Mouse (Mus musculus): Measurements from ENCODE around the gene Taf1b. TPM values are rescaled to one million over a fixed set of nuclear protein-coding genes. Genes with fewer than 3 reads are reported as not detected.
"Not testable (repeated sequence)": the region's sequence is repeated elsewhere in the genome, so short reads cannot be mapped to it uniquely, and the experiment has no call there.

Taf1b gene
- polyA plus RNA-seq, 1 experiment = 8.0 TPM

DNA sequence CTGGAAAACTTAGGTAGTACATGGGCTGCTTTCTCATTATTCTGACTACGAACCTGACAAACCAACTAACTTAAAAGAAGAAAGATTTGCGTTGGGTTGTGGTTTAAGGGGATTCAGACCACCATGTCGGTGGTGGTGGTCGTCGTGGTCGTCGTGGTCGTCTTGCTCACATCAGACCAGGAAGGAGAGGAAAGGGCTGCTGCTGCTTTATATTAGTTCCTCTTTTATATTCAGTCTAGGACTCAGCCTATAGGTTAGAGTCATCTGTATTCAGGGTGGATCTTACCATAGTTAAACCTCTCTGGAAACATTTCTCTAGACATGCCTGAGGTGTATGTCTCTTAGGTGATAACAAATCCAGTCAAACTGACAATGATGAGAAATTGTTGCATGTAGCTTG lies 19.0 kb downstream of the Taf1b start:
- no peak overlapping the region for H3K27ac ChIP-seq (ENCODE audit: insufficient read depth, low read length)
- no peak for DNase-seq (ENCODE audit: low read depth in 1 of 2, low spot score in 2 of 2)
- 24% methylated on average over 8 of the region's 8 CpGs for WGBS
- no peak overlapping the region for H3K4me3 ChIP-seq (ENCODE audit: extremely low read depth, insufficient read depth, insufficient read length)
- TF ChIP-seq POLR2A (IDR thresholded peaks at IDR 0.05; ENCODE audit: low read depth, low read length) (no peak), CTCF (IDR thresholded peaks at IDR 0.05; ENCODE audit: extremely low read depth, insufficient read depth, insufficient read length, insufficient replicate concordance) (no peak)
- no peaks in the 10 kb centered on the region for H3K4me1 ChIP-seq (ENCODE audit: control insufficient read depth, insufficient read depth, insufficient read length)
- peaks cover 27% of the 10 kb centered on the region for H3K36me3 ChIP-seq (ENCODE audit: control insufficient read depth, insufficient read depth, low read length)
- no peaks in the 10 kb centered on the region for H3K27me3 ChIP-seq (ENCODE audit: control insufficient read depth, insufficient read depth, low read length)

DNA sequence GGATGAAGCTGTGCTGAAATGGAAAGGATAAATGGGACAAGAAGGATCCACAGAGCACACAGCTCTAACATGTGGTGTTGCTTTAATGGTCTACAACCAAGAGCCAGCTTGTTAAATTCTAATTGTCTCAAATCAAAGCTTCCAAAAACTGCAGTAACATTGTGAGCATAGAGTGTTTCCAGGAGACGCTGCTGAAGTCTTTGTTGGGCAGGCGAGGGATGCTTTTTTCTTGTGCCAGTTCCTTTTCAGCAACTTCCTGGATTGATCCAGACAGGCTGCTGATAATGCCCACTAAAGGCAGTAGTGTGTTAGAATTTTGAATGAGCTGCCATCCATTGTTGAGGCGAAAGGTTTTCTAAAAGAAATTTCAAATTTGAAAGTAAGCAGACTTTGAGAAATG lies 22.9 kb downstream of the Taf1b start:
- TF ChIP-seq POLR2A (IDR thresholded peaks at IDR 0.05; ENCODE audit: low read depth, low read length) (no peak), CTCF (IDR thresholded peaks at IDR 0.05; ENCODE audit: extremely low read depth, insufficient read depth, insufficient read length, insufficient replicate concordance) (no peak)
- peaks cover 17% of the 10 kb centered on the region for H3K36me3 ChIP-seq (ENCODE audit: control insufficient read depth, insufficient read depth, low read length)
- no peaks in the 10 kb centered on the region for H3K4me1 ChIP-seq (ENCODE audit: control insufficient read depth, insufficient read depth, insufficient read length)
- no peak overlapping the region for H3K4me3 ChIP-seq (ENCODE audit: extremely low read depth, insufficient read depth, insufficient read length)
- no peak for DNase-seq (ENCODE audit: low read depth in 1 of 2, low spot score in 2 of 2)
- H3K27me3 ChIP-seq (ENCODE audit: control insufficient read depth, insufficient read depth, low read length) = no peaks in the 10 kb centered on the region
- 86% methylated on average over 3 of the region's 3 CpGs for WGBS
- H3K27ac ChIP-seq (ENCODE audit: insufficient read depth, low read length) = no peak overlapping the region

DNA sequence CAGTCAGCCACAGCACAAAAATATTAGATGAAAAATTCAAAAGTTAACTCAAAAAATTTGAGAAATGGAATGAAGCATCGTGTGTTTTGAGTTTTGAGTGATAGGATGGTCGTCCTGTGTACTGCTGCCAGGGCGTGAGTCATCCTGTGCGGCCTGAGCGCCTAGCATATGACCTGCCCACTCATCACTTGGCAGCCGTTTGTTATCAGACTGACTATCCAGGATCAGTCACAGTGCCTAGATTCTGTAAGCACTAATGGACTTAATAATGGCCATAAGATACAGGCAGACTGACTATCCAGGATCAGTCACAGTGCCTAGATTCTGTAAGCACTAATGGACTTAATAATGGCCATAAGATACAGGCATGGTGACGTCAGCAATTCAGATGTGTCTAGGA lies 26.9 kb downstream of the Taf1b start:
- H3K27ac ChIP-seq (ENCODE audit: insufficient read depth, low read length); H3K4me3 ChIP-seq (ENCODE audit: extremely low read depth, insufficient read depth, insufficient read length); H3K36me3 ChIP-seq (ENCODE audit: control insufficient read depth, insufficient read depth, low read length); H3K27me3 ChIP-seq (ENCODE audit: control insufficient read depth, insufficient read depth, low read length); H3K4me1 ChIP-seq (ENCODE audit: control insufficient read depth, insufficient read depth, insufficient read length); DNase-seq (ENCODE audit: low read depth in 1 of 2, low spot score in 2 of 2): not testable (repeated sequence)
- WGBS = 90% methylated on average over 7 of the region's 7 CpGs

DNA sequence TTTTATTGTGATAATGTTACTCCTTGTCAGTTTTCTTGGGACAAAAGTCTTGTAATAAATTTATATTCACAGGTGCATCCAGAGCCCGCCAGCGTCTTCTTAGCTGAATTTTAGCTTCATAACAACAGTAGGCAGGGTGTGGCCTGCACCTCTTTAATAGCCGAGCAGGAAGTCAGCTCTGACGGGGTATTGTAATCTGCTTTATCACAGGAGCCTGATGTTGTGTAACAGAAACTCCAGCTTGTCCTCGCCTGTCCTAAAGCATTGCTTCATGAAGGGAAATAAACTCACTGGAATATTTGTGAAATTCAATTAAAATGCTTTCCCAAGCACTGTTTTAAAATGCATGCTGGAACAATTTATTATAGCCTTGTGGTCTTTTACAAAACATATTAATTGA lies 38.2 kb downstream of the Taf1b start:
- no peak for DNase-seq (ENCODE audit: low read depth in 1 of 2, low spot score in 2 of 2)
- Histone ChIP-seq H3K27me3 (ENCODE audit: control insufficient read depth, insufficient read depth, low read length) (no peaks in the 10 kb centered on the region), H3K4me1 (ENCODE audit: control insufficient read depth, insufficient read depth, insufficient read length) (no peaks in the 10 kb centered on the region), H3K27ac (ENCODE audit: insufficient read depth, low read length) (no peak overlapping the region), H3K36me3 (ENCODE audit: control insufficient read depth, insufficient read depth, low read length) (peaks cover 6% of the 10 kb centered on the region), H3K4me3 (ENCODE audit: extremely low read depth, insufficient read depth, insufficient read length) (no peak overlapping the region)
- TF ChIP-seq POLR2A (IDR thresholded peaks at IDR 0.05; ENCODE audit: low read depth, low read length) (no peak), CTCF (IDR thresholded peaks at IDR 0.05; ENCODE audit: extremely low read depth, insufficient read depth, insufficient read length, insufficient replicate concordance) (no peak)
- 76% methylated on average over 5 of the region's 5 CpGs for WGBS

DNA sequence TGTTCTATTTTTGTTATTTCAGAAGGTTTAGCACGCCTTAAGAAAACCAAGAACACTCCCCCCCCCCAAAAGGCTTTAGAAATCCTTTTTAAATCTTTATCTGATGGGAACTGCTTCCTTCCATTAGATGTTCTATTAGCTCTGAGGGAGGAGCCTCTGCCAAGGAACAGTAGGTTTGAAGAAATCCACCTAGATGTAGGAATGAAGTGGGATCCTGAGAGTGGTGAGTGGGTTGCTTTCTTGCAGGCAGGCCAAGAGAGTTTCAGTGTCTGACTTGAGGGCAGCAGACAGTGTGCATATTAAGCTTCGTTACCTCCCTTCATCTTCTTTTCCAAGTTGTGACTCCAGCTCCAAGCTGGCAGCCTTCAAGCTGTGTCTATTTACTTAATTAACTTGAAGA lies 39.0 kb downstream of the Taf1b start:
- WGBS = 83% methylated on average over 2 of the region's 2 CpGs
- H3K4me3 ChIP-seq (ENCODE audit: extremely low read depth, insufficient read depth, insufficient read length) = no peak overlapping the region

DNA sequence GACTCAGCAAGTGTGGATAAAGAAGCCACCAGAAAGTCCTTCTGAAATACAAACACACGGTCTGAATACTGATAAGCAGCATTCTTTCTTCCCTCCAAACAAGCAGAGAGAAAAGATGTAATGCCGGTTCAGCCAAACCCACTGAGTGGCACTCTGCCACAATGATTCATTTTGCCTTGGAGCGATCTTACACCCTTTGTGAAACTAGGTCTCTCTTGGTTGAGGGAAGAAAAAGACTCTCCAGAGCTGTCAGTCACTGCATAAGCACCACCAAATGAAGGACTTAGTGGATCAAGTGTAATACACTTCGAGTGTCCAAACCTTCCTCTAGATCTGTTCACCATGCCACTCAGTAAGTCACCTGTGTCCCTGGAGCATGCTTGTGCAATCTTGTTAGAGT lies 39.8 kb downstream of the Taf1b start:
- no peak overlapping the region for H3K27ac ChIP-seq (ENCODE audit: insufficient read depth, low read length)
- no peak for DNase-seq (ENCODE audit: low read depth in 1 of 2, low spot score in 2 of 2)
- TF ChIP-seq POLR2A (IDR thresholded peaks at IDR 0.05; ENCODE audit: low read depth, low read length) = no peak
- no peak for TF ChIP-seq CTCF (IDR thresholded peaks at IDR 0.05; ENCODE audit: extremely low read depth, insufficient read depth, insufficient read length, insufficient replicate concordance)
- 85% methylated on average over 4 of the region's 4 CpGs for WGBS
- H3K36me3 ChIP-seq (ENCODE audit: control insufficient read depth, insufficient read depth, low read length) = no peaks in the 10 kb centered on the region; the same call in 1 of the 2 replicates
- H3K4me3 ChIP-seq (ENCODE audit: extremely low read depth, insufficient read depth, insufficient read length) = no peak overlapping the region
- no peaks in the 10 kb centered on the region for H3K27me3 ChIP-seq (ENCODE audit: control insufficient read depth, insufficient read depth, low read length)
- no peaks in the 10 kb centered on the region for H3K4me1 ChIP-seq (ENCODE audit: control insufficient read depth, insufficient read depth, insufficient read length)

More for the DNA sequence above, 39.0 kb downstream of the Taf1b start:
- H3K4me1 ChIP-seq (ENCODE audit: control insufficient read depth, insufficient read depth, insufficient read length) = no peaks in the 10 kb centered on the region
- DNase-seq (ENCODE audit: low read depth in 1 of 2, low spot score in 2 of 2) = no peak
- H3K36me3 ChIP-seq (ENCODE audit: control insufficient read depth, insufficient read depth, low read length) = peaks cover 3% of the 10 kb centered on the region
- no peak overlapping the region for H3K27ac ChIP-seq (ENCODE audit: insufficient read depth, low read length)
- H3K27me3 ChIP-seq (ENCODE audit: control insufficient read depth, insufficient read depth, low read length) = no peaks in the 10 kb centered on the region
- TF ChIP-seq POLR2A (IDR thresholded peaks at IDR 0.05; ENCODE audit: low read depth, low read length) (no peak), CTCF (IDR thresholded peaks at IDR 0.05; ENCODE audit: extremely low read depth, insufficient read depth, insufficient read length, insufficient replicate concordance) (no peak)

DNA sequence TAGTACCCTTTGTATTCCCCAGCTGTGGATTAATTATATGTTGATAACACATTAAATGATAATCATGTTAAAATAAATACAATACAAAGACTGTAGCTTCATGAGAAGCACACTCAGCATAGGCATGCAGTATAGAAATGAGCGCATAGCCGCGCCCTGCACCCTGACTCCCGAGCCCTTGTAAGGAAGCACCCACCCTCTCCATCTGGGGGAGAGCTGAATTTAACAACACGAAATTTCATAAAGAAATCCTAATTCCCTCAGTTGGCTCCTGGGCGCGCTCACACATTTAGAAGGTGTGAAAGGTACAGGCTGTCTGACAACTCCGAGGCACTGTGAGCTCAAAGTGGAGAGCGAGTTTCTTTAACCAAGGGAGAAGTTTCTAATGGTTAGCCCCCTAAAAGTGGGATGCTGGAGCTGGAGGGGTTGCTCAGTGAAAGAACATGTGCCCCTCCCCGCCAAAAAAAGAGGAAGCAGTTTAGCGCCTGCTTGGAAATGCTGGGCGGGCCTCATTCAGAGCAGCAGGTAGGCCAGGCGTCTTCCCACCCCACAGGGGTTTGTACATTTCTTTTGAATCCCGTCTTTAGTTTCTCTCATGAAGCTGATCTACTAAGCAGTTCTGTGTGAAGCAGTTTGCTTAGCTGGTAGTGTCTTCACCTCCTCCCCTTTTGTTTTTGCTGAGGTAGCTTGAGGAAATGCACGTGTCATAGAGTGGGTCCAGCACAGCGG lies 43.4 kb downstream of the Taf1b start:
- Histone ChIP-seq H3K27ac (ENCODE audit: insufficient read depth, low read length) (no peak overlapping the region), H3K4me1 (ENCODE audit: control insufficient read depth, insufficient read depth, insufficient read length) (no peaks in the 10 kb centered on the region), H3K27me3 (ENCODE audit: control insufficient read depth, insufficient read depth, low read length) (no peaks in the 10 kb centered on the region), H3K4me3 (ENCODE audit: extremely low read depth, insufficient read depth, insufficient read length) (no peak overlapping the region), H3K36me3 (ENCODE audit: control insufficient read depth, insufficient read depth, low read length) (peaks cover 4% of the 10 kb centered on the region)
- DNase-seq (ENCODE audit: low read depth in 1 of 2, low spot score in 2 of 2) = no peak
- TF ChIP-seq POLR2A (IDR thresholded peaks at IDR 0.05; ENCODE audit: low read depth, low read length) = no peak
- TF ChIP-seq CTCF (IDR thresholded peaks at IDR 0.05; ENCODE audit: extremely low read depth, insufficient read depth, insufficient read length, insufficient replicate concordance) = no peak
- 84% methylated on average over 16 of the region's 16 CpGs for WGBS

Data from spleen, adult 2 months (tissue).